Mouse (Mus musculus): ENCODE measurements around the gene Sfxn5.

DNA sequence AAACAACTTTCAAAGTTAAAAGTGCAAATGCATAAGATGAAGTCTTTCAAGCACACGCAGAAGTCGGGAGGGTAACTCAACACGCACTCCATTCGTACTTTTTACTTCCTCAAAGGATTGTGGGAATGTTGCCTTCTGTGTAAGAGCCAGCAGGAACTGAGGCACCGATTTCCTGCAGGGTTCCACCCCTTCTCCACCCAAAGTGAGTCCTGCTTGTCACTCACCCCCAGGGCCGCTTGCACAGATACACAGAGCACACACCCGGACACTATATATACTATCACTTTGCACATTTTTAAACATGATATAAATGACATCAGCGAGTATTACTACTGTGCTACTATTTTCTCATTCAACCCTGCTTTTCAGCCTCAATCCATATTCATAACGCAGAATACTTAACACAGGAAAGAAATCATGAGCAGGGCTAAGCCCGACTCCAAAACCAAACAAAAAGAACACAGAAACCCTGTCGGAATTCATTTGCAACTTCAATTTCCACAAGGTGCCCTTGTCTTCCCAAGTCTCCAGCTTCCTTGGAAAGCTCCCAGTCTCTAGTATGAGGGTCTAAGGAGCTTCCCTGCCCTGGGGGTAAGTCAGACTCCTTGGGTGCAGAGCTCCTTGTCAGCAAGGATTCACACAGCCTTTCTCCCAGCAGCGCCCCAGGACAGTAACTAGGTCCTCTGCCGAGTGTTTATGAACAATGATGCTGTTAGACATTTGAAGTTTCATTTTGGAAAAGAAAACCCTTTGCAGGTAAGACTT lies 46.8 kb downstream of the Sfxn5 start:
- TF ChIP-seq CTCF (IDR thresholded peaks at IDR 0.05; ENCODE audit: borderline replicate concordance, insufficient read depth, low read depth, low read length): no peak
- no peak for TF ChIP-seq POLR2A (IDR thresholded peaks at IDR 0.05; ENCODE audit: borderline replicate concordance, insufficient read depth, low read length)
